Mouse (Mus musculus) stomach, embryonic 16.5 days (tissue): ENCODE results near the gene Stra8. TPM values are rescaled to one million over a fixed set of nuclear protein-coding genes. Genes with fewer than 3 reads are reported as not detected.

Source experiments
- polyA plus RNA-seq: library from polyadenylated mRNA; unstranded; fragments of >200 nt; fragmentation: Nextera tagmentation; extraction: Ambion mirVana; gene quantifications from 2 replicates; pipeline ENCODE4 v1.2.1, GENCODE M21; 2015

The Stra8 gene
- polyA plus RNA-seq, 1 experiment from 2014 or later = not detected

Other genes with a start within 250 kb of the Stra8 start
- 4.5 and 4.6 TPM in 2 replicates for gene Agbl3, start 139.7 kb upstream of the Stra8 start, polyA plus RNA-seq
- gene Tmem140, start 57.0 kb upstream of the Stra8 start, polyA plus RNA-seq = 2.3 and 2.8 TPM in 2 replicates
- 10.9 and 11.9 TPM in 2 replicates for gene Cyren, start 42.1 kb upstream of the Stra8 start, polyA plus RNA-seq
- gene Wdr91, start 9.3 kb upstream of the Stra8 start, polyA plus RNA-seq = 8.8 and 9.6 TPM in 2 replicates
- 4.3 and 5.1 TPM in 2 replicates for gene Slc23a4, start 68.2 kb downstream of the Stra8 start, polyA plus RNA-seq
- 20.9 and 21.6 TPM in 2 replicates for gene Cnot4, start 213.6 kb downstream of the Stra8 start, polyA plus RNA-seq